Mouse (Mus musculus) lung, postnatal 0 days (tissue): ENCODE results near the gene Tmem185b. TPM values are rescaled to one million over a fixed set of nuclear protein-coding genes. Genes with fewer than 3 reads are reported as not detected.
A peak's percentile ranks its signal among the peaks of the same experiment; 100 is the strongest.

Experiments used
- ATAC-seq: fragments of 200-750 bp; cut with Nextera tagmentation; 2 replicates; pipeline ENCODE4 v1.8.0; 2017; ENCODE audit warnings: moderate library complexity
- DNase-seq: peaks from one replicate; pipeline ENCODE4 v3.0.0-alpha.2; 2016; ENCODE audit warnings: low spot score
- H3K27ac ChIP-seq: fragments of 300-500 bp; sonication (generic); 2 replicates; pipeline ENCODE4 v1.5.1; 2014; ENCODE audit warnings: antibody characterized with exemption, mild to moderate bottlenecking, low read length, mixed read lengths
- H3K27me3 ChIP-seq: fragments of 300-500 bp; sonication (generic); replicated peaks from 2 replicates; pipeline ENCODE4 v1.6.1; 2014; ENCODE audit warnings: low read length, mixed read lengths; ENCODE audit not compliant: insufficient read depth
- H3K36me3 ChIP-seq: fragments of 300-500 bp; sonication (generic); 2 replicates; pipeline ENCODE4 v1.6.1; 2014; ENCODE audit warnings: low read length, mixed read lengths; ENCODE audit not compliant: insufficient read depth
- H3K4me1 ChIP-seq: fragments of 300-500 bp; sonication (generic); 2 replicates; pipeline ENCODE4 v1.6.1; 2014; ENCODE audit warnings: antibody characterized with exemption, low read depth, low read length, mixed read lengths; ENCODE audit not compliant: insufficient read depth
- H3K4me2 ChIP-seq: fragments of 300-500 bp; sonication (generic); replicated peaks from 2 replicates; pipeline ENCODE4 v1.6.1; 2014; ENCODE audit warnings: low read depth, mild to moderate bottlenecking, low read length, moderate library complexity, mixed read lengths
- H3K4me3 ChIP-seq: fragments of 300-500 bp; sonication (generic); 2 replicates; pipeline ENCODE4 v1.5.1; 2014; ENCODE audit warnings: low read depth, low read length
- H3K9ac ChIP-seq: fragments of 300-500 bp; sonication (generic); replicated peaks from 2 replicates; pipeline ENCODE4 v1.6.1; 2014; ENCODE audit warnings: low read depth, mild to moderate bottlenecking
- H3K9me3 ChIP-seq: fragments of 300-500 bp; sonication (generic); 2 replicates; pipeline ENCODE4 v1.6.1; 2016; ENCODE audit warnings: low read length, mixed read lengths
- CTCF ChIP-seq: IDR thresholded peaks from 2 replicates; pipeline ENCODE4 v1.5.1; 2016; ENCODE audit warnings: antibody characterized with exemption, mild to moderate bottlenecking
- EP300 ChIP-seq: IDR thresholded peaks from 2 replicates; pipeline ENCODE4 v1.6.1; 2016; ENCODE audit warnings: antibody characterized with exemption, mild to moderate bottlenecking, control low read depth
- WGBS: fragments of 180-500 bp; shearing (Covaris S2); extraction: QIAGEN DNeasy Blood & Tissue Kit; methylation state at CpG from one replicate; pipeline ENCODE4 v1.1.7; 2014; 5-methylcytosine and 5-hydroxymethylcytosine counted together
- polyA plus RNA-seq: library from polyadenylated mRNA; unstranded; fragments of >200 nt; fragmentation: Nextera tagmentation; extraction: Ambion mirVana; gene quantifications from 2 replicates; pipeline ENCODE4 v1.2.1, GENCODE M21; 2015

The Tmem185b gene
- polyA plus RNA-seq, 1 experiment from 2014 or later, result 23.1 TPM

GRCm38 (mm10) chr1:119494024-119494711 is 31.8 kb upstream of the Tmem185b start:
- no peak for DNase-seq

GRCm38 (mm10) chr1:119494712-119495395 is 31.1 kb upstream of the Tmem185b start:
- TF ChIP-seq CTCF (no peak), EP300 (no peak)
- Histone ChIP-seq H3K27me3 (no peaks in the 10 kb centered on the region), H3K9me3 (no peaks in the 10 kb centered on the region), H3K4me2 (no peak overlapping the region), H3K36me3 (no peaks in the 10 kb centered on the region), H3K9ac (no peak overlapping the region), H3K4me3 (no peak overlapping the region), H3K4me1 (peaks cover 26% of the 10 kb centered on the region), H3K27ac (0 out of 2 replicates have a peak overlapping the region, but pooled peaks have one; percentile 57)
- 0 out of 2 replicates have a peak, but pooled peaks have one; percentile 22 for ATAC-seq
- WGBS, result 91% methylated on average over 9 of the region's 9 CpGs
- peak; percentile 26 for DNase-seq

More at GRCm38 (mm10) chr1:119494024-119494711, 31.8 kb upstream of the Tmem185b start:
- peaks cover 26% of the 10 kb centered on the region for H3K4me1 ChIP-seq
- H3K36me3 ChIP-seq, result no peaks in the 10 kb centered on the region
- ATAC-seq, result no peak
- H3K27ac ChIP-seq, result 0 out of 2 replicates have a peak overlapping the region, but pooled peaks have one; percentile 9
- TF ChIP-seq CTCF, result peak; percentile 57
- TF ChIP-seq EP300, result no peak
- no peak overlapping the region for H3K4me3 ChIP-seq
- no peaks in the 10 kb centered on the region for H3K27me3 ChIP-seq
- WGBS, result 60% methylated on average over 2 of the region's 2 CpGs
- no peak overlapping the region for H3K4me2 ChIP-seq
- no peak overlapping the region for H3K9ac ChIP-seq
- no peaks in the 10 kb centered on the region for H3K9me3 ChIP-seq

DNA sequence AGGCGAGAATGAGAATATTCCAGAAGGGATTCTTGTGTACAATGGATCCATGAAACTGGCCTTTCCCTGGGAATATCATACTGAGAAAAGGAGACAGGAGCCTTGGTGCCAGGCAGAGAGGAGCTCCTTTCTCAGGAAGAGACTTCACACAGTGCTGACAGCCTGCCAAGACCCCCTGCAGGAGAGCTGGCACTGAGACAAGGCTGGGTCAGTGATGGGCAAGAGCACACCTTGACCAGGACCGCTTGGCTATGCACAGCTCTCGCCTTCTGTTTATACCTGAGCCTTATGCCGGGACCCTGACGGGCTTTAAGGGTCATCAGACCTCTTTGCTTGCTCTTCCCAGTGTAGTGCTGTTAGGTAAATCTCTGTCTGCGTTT is 30.6 kb upstream of the Tmem185b start:
- DNase-seq (no peak), ATAC-seq (no peak)
- Histone ChIP-seq H3K27ac (no peak overlapping the region), H3K9me3 (no peaks in the 10 kb centered on the region), H3K4me3 (no peak overlapping the region), H3K4me2 (no peak overlapping the region), H3K36me3 (no peaks in the 10 kb centered on the region), H3K4me1 (peaks cover 26% of the 10 kb centered on the region), H3K9ac (no peak overlapping the region), H3K27me3 (no peaks in the 10 kb centered on the region)
- TF ChIP-seq CTCF (no peak), EP300 (no peak)
- 86% methylated on average over 6 of the region's 6 CpGs for whole genome bisulfite sequencing

DNA sequence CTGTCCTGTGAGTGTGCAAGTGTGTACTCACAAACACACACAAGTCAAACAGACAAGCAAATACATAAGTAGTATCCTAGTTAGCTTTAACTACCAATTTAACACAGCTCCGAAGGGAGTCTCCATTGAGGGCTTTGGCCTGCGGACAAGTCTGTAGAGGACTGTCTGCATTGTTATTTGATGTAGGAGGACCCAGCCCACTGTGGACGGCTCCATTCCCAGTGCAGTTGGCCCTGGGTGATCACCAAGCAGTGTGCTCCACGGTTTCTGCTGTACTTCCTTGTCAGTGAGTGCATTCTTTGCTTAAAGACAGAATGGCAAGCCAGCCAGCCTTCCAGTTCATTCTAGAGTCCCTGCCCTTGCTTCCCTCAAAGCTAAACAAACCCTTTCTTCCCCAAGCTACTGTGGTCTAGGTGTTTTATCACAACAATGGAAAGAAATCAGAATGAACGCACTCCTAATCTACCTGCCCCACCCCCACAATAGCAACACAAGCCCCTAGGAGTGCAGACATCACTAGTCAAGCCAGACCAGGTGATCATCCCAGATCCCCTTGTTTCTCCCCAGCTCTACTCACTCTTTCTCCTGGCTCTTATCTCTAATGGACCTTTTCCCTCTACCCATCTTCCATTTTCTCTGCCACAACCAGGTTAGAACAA is 28.5 kb upstream of the Tmem185b start:
- Histone ChIP-seq H3K4me2 (no peak overlapping the region), H3K4me1 (peaks cover 11% of the 10 kb centered on the region; the same call in 1 of the 2 replicates), H3K36me3 (no peaks in the 10 kb centered on the region), H3K27ac (no peak overlapping the region), H3K9ac (no peak overlapping the region), H3K4me3 (no peak overlapping the region), H3K27me3 (no peaks in the 10 kb centered on the region), H3K9me3 (no peaks in the 10 kb centered on the region)
- DNase-seq (no peak), ATAC-seq (no peak)
- 70% methylated on average over 5 of the region's 5 CpGs for WGBS
- no peak for TF ChIP-seq CTCF
- no peak for TF ChIP-seq EP300

DNA sequence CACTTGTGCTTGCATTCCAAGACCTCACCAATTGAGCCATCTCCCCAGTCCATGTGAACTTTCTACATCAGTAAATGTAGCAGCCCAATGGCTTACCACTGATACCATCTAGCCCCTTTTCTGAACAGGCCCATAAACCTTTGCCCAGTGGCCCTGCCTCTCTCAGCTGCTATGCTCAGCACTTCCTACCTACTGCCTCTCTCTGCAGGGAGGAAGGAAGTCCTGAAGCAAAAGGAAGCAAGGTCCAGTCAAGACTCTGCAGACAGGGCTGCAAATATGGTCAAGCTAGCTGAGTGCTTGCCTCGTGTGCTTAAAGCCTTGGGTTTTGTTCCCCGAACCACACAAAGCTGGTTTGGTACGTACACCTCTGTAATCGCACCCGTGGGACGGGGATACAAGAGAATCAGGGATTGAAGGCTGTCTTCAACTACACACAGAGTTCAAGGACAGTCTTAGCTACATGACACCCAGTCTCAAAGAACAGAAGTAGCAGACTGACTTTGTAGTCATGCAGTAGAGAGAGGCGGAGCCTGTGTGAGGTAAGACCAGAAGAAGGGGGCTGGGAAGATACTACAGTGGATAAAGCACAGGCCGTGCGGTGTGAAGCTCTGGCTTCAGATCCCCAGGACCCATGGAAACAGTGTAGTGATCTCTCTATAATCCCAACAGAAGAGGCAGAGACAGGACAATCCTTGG is 27.3 kb upstream of the Tmem185b start:
- TF ChIP-seq EP300, result no peak
- no peak for TF ChIP-seq CTCF
- H3K27ac ChIP-seq, result peak overlapping the region; percentile 0; the same call in 1 of the 2 replicates
- no peak for DNase-seq
- peaks cover 16% of the 10 kb centered on the region for H3K4me1 ChIP-seq
- WGBS, result 75% methylated on average over 9 of the region's 9 CpGs
- no peaks in the 10 kb centered on the region for H3K27me3 ChIP-seq
- H3K9me3 ChIP-seq, result no peaks in the 10 kb centered on the region
- ATAC-seq, result no peak
- no peak overlapping the region for H3K4me3 ChIP-seq
- H3K36me3 ChIP-seq, result no peaks in the 10 kb centered on the region
- no peak overlapping the region for H3K4me2 ChIP-seq
- no peak overlapping the region for H3K9ac ChIP-seq

DNA sequence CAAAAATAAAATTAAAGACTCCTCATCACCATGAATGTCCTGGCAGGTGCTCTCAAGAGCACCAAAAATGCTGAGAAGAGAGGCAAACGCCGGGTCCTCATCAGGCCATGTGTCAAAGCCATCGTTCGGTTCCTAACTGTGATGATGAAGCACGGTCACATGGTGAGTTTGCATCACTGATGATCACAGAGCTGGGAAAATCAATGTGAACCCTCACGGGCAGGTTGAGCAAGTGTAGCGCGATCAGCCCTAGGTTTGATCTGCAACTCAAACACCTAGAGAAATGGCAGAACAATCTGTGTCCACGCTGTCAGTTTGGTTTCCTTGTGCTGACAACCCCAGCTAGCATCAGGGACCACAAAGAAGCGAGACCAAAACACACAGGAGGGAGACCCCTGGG is 26.5 kb upstream of the Tmem185b start:
- H3K27me3 ChIP-seq, result no peaks in the 10 kb centered on the region
- no peaks in the 10 kb centered on the region for H3K36me3 ChIP-seq
- no peaks in the 10 kb centered on the region for H3K9me3 ChIP-seq
- H3K4me1 ChIP-seq, result peaks cover 16% of the 10 kb centered on the region
- H3K9ac ChIP-seq, result no peak overlapping the region
- H3K4me3 ChIP-seq, result no peak overlapping the region
- TF ChIP-seq EP300 (no peak), CTCF (no peak)
- H3K4me2 ChIP-seq, result no peak overlapping the region
- H3K27ac ChIP-seq, result no peak overlapping the region
- WGBS, result 91% methylated on average over 10 of the region's 10 CpGs
- no peak for DNase-seq
- no peak for ATAC-seq
